Mouse (Mus musculus) megakaryocyte, embryonic 14.5 days (primary cell): ENCODE data around the gene Fbxw4.

Source experiments
- FLI1 ChIP-seq: IDR thresholded peaks from 2 replicates; pipeline ENCODE4 v1.6.1; 2012; ENCODE audit warnings: low read length, inconsistent platforms, mixed read lengths
- GATA1 ChIP-seq: IDR thresholded peaks from 3 replicates; pipeline ENCODE4 v1.6.1; 2012; ENCODE audit warnings: mixed read lengths, low read length, inconsistent platforms, borderline replicate concordance

GRCm38 (mm10) chr19:45573861-45574267, 86.2 kb downstream of the Fbxw4 start:
- TF ChIP-seq GATA1, result no peak
- TF ChIP-seq FLI1, result no peak
